Mouse (Mus musculus) hindbrain, embryonic 11.5 days (tissue): Measurements from ENCODE around the gene Sf1. TPM values are rescaled to one million over a fixed set of nuclear protein-coding genes. Genes with fewer than 3 reads are reported as not detected.

Source experiments
- ATAC-seq: fragments of 200-750 bp; cut with Nextera tagmentation; 2 replicates; pipeline ENCODE4 v1.8.0; 2017; ENCODE audit warnings: mild to moderate bottlenecking, moderate TSS enrichment, moderate library complexity; ENCODE audit not compliant: low FRiP score
- DNase-seq: peaks from one replicate; pipeline ENCODE4 v3.0.0-alpha.2; 2015; ENCODE audit warnings: low spot score
- H3K27ac ChIP-seq: fragments of 300-500 bp; sonication (generic); 2 replicates; pipeline ENCODE4 v1.5.1; 2014; ENCODE audit warnings: mild to moderate bottlenecking, low read depth, low read length
- H3K27me3 ChIP-seq: fragments of 300-500 bp; sonication (generic); 2 replicates; pipeline ENCODE4 v1.6.1; 2014; ENCODE audit warnings: mild to moderate bottlenecking, low read length, moderate library complexity, mixed read lengths; ENCODE audit not compliant: control insufficient read depth, insufficient read depth
- H3K36me3 ChIP-seq: fragments of 300-500 bp; sonication (generic); 2 replicates; pipeline ENCODE4 v1.6.1; 2014; ENCODE audit warnings: mild to moderate bottlenecking, low read length, moderate library complexity, mixed read lengths; ENCODE audit not compliant: control insufficient read depth, insufficient read depth
- H3K4me1 ChIP-seq: fragments of 300-500 bp; sonication (generic); replicated peaks from 2 replicates; pipeline ENCODE4 v1.6.1; 2014; ENCODE audit warnings: low read length, mixed read lengths; ENCODE audit not compliant: control insufficient read depth, insufficient read depth
- H3K4me2 ChIP-seq: fragments of 300-500 bp; sonication (generic); replicated peaks from 2 replicates; pipeline ENCODE4 v1.6.1; 2014; ENCODE audit warnings: mild to moderate bottlenecking, low read depth, low read length
- H3K4me3 ChIP-seq: fragments of 300-500 bp; sonication (generic); 2 replicates; pipeline ENCODE4 v1.5.1; 2014; ENCODE audit warnings: low read depth, low read length
- H3K9ac ChIP-seq: fragments of 300-500 bp; sonication (generic); 2 replicates; pipeline ENCODE4 v1.6.1; 2014; ENCODE audit warnings: low read depth, low read length
- H3K9me3 ChIP-seq: fragments of 300-500 bp; sonication (generic); 2 replicates; pipeline ENCODE4 v1.6.1; 2016; ENCODE audit warnings: low read length; ENCODE audit not compliant: control insufficient read depth
- WGBS: fragments of 180-500 bp; shearing (Covaris S2); extraction: QIAGEN DNeasy Blood & Tissue Kit; methylation state at CpG from one replicate; pipeline ENCODE4 v1.1.7; 2014; 5-methylcytosine and 5-hydroxymethylcytosine counted together
- polyA plus RNA-seq: library from polyadenylated mRNA; unstranded; fragments of >200 nt; fragmentation: Nextera tagmentation; extraction: Ambion mirVana; gene quantifications from 2 replicates; pipeline ENCODE4 v1.2.1, GENCODE M21; 2014

Gene Sf1
- polyA plus RNA-seq, 1 experiment from 2014 or later = 156 TPM

DNA sequence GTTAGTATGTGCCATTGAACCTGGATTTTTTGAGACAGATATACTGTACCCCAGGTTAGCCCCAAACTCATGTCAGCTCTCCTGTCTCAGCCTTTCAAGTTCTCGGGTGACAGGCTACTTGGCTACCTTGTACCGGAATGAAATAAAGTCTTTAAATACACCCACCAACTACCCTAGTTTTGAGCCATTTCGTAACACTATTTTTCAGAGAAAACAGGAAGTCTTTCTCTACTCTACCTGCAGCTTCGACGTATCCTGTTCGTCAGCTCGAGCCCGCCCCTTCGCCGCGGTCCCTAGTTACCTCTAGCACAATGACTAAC lies 439 bp upstream of the Sf1 start:
- ATAC-seq = no peak; the same call in 1 of the 2 replicates
- Histone ChIP-seq H3K4me3 (peak overlapping the region; percentile 76), H3K27ac (0 out of 2 replicates have a peak overlapping the region, but pooled peaks have one; percentile 96), H3K9me3 (no peaks in the 10 kb centered on the region), H3K4me1 (0 out of 2 replicates have a peak, but pooled peaks cover 4% of the 10 kb centered on the region), H3K4me2 (peak overlapping the region; percentile 49), H3K36me3 (peaks cover 5% of the 10 kb centered on the region), H3K9ac (peak overlapping the region; percentile 31; the same call in 1 of the 2 replicates), H3K27me3 (no peaks in the 10 kb centered on the region)
- 3% methylated on average over 11 of the region's 11 CpGs for WGBS
- no peak for DNase-seq

DNA sequence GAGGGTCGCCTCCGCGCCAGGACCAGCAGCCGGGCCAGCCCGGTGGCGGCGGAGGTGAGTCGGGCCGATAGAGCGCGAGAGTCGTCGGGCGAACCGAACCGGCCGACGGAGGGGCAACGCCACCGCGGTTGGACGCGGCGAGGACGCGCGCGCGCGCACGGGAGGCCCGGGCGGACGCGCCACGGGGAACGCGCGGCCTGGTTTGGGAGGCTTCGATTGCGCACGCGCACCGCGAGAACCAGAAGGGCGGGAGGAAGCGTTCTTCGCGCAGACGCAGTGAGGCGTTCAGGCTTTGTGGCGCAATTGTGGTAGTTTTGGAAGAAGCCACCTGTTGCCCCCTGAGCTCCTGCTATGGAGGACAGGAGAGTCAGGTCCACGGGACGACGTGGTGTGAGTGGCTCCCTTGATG lies 831 bp downstream of the Sf1 start:
- no peak for ATAC-seq
- Histone ChIP-seq H3K9me3 (no peaks in the 10 kb centered on the region), H3K27me3 (no peaks in the 10 kb centered on the region), H3K9ac (peak overlapping the region; percentile 90), H3K4me3 (peak overlapping the region; percentile 76), H3K4me2 (peak overlapping the region; percentile 66), H3K36me3 (peaks cover 5% of the 10 kb centered on the region), H3K4me1 (0 out of 2 replicates have a peak, but pooled peaks cover 4% of the 10 kb centered on the region), H3K27ac (peak overlapping the region; percentile 96)
- WGBS = under 1% methylated on average over 52 of the region's 55 CpGs
- DNase-seq = peak; percentile 93

DNA sequence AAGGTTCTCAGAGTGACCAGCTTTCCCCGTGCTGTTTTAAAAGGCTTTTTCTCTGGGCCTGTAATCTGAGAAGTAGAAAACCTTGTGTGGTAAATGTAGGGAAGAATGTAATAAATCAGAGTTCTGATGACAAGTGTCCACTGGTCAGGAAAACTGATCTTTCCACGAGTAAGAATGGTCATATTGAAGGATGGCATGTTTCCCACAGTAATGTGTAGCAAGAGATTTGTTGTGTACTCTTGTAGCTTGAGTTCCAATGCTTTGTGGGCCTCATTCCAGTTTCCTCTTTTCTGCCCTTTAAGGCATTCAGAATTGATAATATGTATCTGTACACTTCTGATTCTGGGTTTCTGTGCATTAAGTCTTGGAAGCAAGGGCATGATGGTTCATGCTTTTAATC lies 1.4 kb downstream of the Sf1 start:
- Histone ChIP-seq H3K4me1 (0 out of 2 replicates have a peak, but pooled peaks cover 4% of the 10 kb centered on the region), H3K9ac (peak overlapping the region; percentile 90), H3K4me2 (peak overlapping the region; percentile 66), H3K36me3 (peaks cover 7% of the 10 kb centered on the region), H3K27me3 (no peaks in the 10 kb centered on the region), H3K9me3 (no peaks in the 10 kb centered on the region), H3K4me3 (peak overlapping the region; percentile 76), H3K27ac (no peak overlapping the region)
- 1% methylated on average over 2 of the region's 2 CpGs for WGBS
- DNase-seq (no peak), ATAC-seq (no peak)

- Histone ChIP-seq H3K9ac (no peak overlapping the region), H3K36me3 (peaks cover 43% of the 10 kb centered on the region), H3K9me3 (no peaks in the 10 kb centered on the region), H3K27ac (no peak overlapping the region), H3K4me3 (no peak overlapping the region), H3K27me3 (no peaks in the 10 kb centered on the region), H3K4me2 (no peak overlapping the region), H3K4me1 (0 out of 2 replicates have a peak, but pooled peaks cover 2% of the 10 kb centered on the region)
- DNase-seq (no peak), ATAC-seq (no peak)
- WGBS = 95% methylated on average over 2 of the region's 2 CpGs
Measured at GRCm38 (mm10) chr19:6370175-6370574, 6.7 kb downstream of the Sf1 start.

DNA sequence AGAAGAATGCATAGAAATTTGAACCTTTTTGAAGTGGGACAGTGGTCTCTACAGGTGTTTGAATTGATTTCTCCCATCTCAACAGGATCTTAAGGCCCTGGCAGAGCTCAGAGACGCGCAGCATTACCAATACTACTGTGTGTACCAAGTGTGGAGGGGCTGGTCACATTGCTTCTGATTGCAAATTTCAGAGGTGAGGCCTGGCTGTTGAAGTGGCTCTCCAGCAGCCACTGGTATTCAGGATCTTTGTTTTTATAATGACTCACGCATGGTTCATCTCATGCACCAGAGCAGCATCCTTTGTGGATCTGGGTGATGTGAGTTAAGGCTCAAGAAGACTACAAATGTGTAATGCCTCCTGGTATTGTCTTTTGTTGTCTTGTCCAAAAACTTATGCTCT lies 8.9 kb downstream of the Sf1 start:
- Histone ChIP-seq H3K4me3 (no peak overlapping the region), H3K9me3 (no peaks in the 10 kb centered on the region), H3K4me1 (no peaks in the 10 kb centered on the region), H3K4me2 (no peak overlapping the region), H3K27ac (no peak overlapping the region), H3K27me3 (no peaks in the 10 kb centered on the region), H3K36me3 (peaks cover 55% of the 10 kb centered on the region), H3K9ac (no peak overlapping the region)
- DNase-seq = no peak
- ATAC-seq = no peak
- WGBS = 95% methylated on average over 3 of the region's 3 CpGs

- Histone ChIP-seq H3K27ac (no peak overlapping the region), H3K27me3 (no peaks in the 10 kb centered on the region), H3K4me2 (no peak overlapping the region), H3K4me1 (no peaks in the 10 kb centered on the region), H3K9ac (no peak overlapping the region), H3K36me3 (peaks cover 56% of the 10 kb centered on the region), H3K9me3 (no peaks in the 10 kb centered on the region), H3K4me3 (no peak overlapping the region)
- DNase-seq = peak; percentile 88
- 70% methylated on average over 12 of the region's 12 CpGs for WGBS
- 0 out of 2 replicates have a peak, but pooled peaks have one; percentile 10 for ATAC-seq
Measured at GRCm38 (mm10) chr19:6373539-6374400, 10.3 kb downstream of the Sf1 start.

- Histone ChIP-seq H3K27me3 (no peaks in the 10 kb centered on the region), H3K9me3 (no peaks in the 10 kb centered on the region), H3K4me1 (no peaks in the 10 kb centered on the region), H3K4me2 (no peak overlapping the region), H3K9ac (no peak overlapping the region), H3K36me3 (peaks cover 56% of the 10 kb centered on the region), H3K4me3 (no peak overlapping the region), H3K27ac (no peak overlapping the region)
- ATAC-seq (no peak), DNase-seq (no peak)
- WGBS = 99% methylated on average over 9 of the region's 10 CpGs
Measured at GRCm38 (mm10) chr19:6374571-6374970, 11.1 kb downstream of the Sf1 start.

- Histone ChIP-seq H3K4me1 (no peaks in the 10 kb centered on the region), H3K4me2 (no peak overlapping the region), H3K27ac (no peak overlapping the region), H3K9ac (no peak overlapping the region), H3K9me3 (no peaks in the 10 kb centered on the region), H3K4me3 (no peak overlapping the region), H3K36me3 (peaks cover 50% of the 10 kb centered on the region), H3K27me3 (no peaks in the 10 kb centered on the region)
- ATAC-seq (peak; percentile 43), DNase-seq (no peak)
- WGBS = 91% methylated on average over 29 of the region's 42 CpGs
Measured at GRCm38 (mm10) chr19:6375423-6376254, 12.1 kb downstream of the Sf1 start.
